Mouse (Mus musculus) MN1 (cell line): ENCODE data around the gene Zcchc4.
A peak's percentile ranks its signal among the peaks of the same experiment; 100 is the strongest.
"Not testable (repeated sequence)": the region's sequence is repeated elsewhere in the genome, so short reads cannot be mapped to it uniquely, and the experiment has no call there.

Experiments used
- DNase-seq: peaks from one replicate; pipeline ENCODE4 v3.0.0-alpha.2; 2016; ENCODE audit warnings: low spot score

Gene Zcchc4

DNA sequence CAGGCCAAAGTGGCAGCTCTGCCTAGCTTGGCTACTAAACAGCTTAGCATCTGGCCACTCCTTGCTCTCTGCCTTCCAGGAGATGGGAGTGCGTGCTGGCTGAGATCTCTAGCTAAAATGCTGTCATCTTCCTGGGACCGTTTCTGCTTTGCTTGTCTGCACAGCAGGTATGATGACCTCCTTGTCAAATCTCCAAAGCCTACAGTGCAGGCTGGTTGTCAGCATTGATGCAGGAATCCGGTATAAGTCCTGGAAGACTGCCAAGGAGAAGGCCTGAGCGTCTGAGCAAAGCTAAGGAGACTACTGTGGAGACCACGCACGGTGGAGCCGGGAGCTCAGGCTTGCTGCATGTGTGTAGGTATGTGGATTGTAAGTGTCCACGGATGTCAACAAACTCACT is at the start of gene Zcchc4:
Zcchc4 (plus strand) TSS at position 173 of the 400 bp plus-strand sequence.
- DNase-seq, result peak; percentile 11

DNA sequence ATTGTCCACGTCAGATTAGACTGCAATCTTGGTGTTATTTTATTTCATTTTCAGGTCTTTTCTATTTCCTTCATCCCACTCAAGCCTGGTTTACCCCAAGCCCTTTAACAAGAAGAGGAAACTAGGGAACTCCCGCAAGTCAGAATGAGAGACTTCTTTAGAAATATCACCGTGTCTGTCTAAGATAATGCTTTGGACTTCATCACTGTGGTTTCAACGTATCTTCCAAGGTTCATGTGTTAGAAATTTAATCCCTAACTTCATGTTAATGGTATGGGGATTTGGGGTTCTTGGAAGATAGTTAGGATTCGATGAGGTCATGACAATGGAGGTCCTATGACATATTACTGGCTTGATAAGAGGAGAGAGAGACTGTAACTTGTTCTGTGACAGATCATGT is 47.5 kb upstream of the Zcchc4 start:
- DNase-seq, result no peak

- no peak for DNase-seq
Measured at GRCm38 (mm10) chr5:52732811-52733210, 42.4 kb upstream of the Zcchc4 start.

GRCm38 (mm10) chr5:52736046-52736445 is 39.2 kb upstream of the Zcchc4 start:
- DNase-seq, result no peak

DNA sequence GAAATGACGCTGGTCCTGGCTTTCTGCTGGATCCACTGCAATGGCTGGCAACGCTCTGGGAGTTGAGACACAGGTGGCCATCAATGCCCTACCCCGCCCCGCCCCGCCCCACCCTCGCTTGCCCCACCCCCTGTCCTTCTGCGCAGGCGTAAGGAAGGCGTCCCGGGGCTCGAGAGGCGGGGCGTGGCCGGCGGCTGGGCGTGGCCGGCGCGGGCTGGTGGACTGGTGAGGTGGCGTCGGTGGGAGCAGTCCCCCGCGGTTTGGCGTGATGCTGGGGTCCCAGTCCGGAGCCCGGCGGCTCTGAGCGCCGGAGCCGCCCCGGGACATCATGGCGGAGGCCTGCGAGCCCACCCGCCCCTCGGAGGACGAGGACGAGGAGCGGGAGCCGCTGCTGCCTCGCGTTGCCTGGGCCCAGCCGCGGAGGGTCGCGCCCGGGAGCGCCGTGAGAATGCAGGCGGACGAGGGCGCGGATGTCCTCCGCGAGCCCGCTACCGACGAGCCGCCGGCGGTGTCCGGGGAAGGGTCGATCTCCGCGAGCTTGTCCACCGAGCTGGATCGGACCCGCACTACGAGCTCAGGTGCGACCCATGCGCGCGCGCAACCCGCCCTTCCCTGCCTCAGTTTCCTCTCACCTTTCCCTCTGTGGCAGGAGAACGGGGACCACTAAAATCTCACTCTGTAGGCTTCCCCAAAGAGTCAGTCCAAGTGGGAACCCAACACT is 33.7 kb upstream of the Zcchc4 start, which contains the start of gene Pi4k2b:
Pi4k2b (plus strand) TSS at position 184 of the 721 bp plus-strand sequence.
- peak; percentile 82 for DNase-seq

DNA sequence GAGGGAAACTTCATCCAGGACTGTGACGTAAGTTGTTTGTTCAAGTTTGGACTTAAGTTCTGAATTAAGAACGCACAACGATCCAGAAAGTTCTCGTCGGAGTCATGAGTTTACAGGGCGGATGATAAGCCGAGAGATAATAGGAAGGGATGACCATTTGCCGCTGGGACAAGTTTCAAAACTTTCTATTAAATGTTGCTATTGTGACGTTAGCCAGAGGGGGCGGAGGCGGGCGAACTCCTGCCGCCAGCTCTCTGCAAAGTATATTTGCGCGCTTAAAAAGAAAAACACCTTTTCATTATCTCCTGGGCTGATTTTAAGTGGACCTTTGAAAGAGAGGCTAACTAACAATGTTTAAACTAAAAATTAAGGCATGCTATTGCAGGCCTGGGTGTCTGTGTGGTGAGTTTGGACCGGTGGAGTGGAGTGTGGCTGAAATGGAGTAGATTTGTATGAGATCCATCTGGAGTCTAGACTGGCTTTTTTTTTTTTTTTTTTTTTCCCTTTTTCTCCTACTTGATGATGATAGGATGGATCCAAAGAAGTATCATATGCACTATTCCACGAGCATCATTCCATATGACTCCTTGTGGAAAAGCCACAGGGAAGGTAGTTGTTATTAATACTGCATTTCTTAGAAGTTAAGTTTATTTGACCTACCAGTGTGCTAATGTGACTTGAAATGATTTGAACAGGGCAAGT is 32.9 kb upstream of the Zcchc4 start:
- peak; percentile 43 for DNase-seq

DNA sequence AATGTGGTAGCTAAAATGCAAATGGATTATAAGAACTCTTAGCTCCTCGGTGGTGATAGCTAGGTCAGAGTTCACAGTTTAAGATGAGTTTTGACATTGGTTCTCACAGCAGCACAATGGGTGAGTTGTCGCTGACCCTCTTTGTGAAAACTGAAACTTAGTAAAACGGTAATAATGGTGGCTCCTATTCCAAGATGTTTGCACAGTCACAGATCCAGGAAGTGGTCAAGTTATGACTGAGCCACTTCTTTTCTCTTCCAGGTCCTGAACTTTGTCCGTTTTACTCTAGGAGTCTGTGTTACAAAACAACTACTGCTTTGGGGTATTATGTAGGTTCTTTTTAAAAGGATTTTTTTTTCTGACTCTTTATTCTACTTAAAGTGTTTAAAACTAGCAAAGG is 32.0 kb upstream of the Zcchc4 start:
- DNase-seq, result no peak

GRCm38 (mm10) chr5:52746920-52747319 is 28.3 kb upstream of the Zcchc4 start:
- no peak for DNase-seq

DNA sequence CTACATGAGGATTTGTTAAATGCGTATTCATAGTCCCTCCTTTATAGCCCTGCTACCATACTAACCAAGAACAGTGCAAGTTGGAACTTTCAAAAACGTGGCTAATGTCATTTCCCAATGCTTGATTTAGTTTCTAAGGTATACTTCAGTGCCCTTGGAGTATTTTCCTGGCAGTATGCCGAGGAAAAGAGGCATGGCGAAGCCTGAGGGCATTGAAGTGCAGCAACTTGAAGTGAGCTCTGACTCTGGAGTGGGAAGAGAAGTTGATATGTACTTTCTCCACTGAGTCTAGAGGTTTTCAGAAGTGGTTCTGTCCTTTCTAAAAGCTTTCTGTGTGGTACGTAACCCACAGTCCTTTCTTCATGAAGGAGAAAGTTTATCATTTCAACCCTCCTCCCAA is 26.5 kb upstream of the Zcchc4 start:
- no peak for DNase-seq

DNA sequence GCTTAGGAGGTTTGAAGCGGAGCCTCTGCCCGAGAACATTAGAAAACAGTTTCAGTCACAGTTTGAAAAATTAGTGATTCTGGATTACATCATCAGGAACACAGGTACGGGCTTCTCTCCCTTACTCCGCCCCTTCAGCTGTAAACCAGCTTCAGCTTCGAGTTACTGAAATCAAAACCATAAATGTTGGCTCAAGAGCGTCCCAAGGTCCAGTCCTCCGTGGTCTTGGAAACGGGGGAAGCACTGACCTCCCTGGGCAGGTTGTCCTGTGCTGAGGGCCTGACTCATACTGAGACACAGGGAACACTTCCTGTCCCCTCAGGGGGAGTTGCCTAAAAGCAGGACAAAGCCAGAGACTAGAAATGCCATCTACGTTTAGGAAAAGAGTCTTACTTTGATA is 22.1 kb upstream of the Zcchc4 start:
- no peak for DNase-seq

DNA sequence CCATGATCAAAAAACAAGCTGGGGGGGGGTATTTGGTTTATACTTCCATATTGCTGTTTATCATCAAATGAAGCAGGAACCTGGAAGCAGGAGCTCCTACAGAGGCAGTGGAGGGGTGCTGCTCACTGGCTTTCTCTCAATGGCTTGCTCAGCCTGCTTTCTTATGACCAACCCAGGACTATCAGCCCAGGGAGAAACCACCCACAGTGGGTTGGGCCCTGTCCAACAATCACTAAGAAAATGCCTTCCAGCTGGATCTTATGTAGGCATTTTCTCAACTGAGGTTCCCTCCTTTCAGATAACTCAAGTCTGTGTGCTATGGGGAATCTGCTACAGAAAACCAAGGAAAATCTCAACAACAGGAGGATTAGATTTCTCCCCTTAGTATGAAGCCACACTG is 21.0 kb upstream of the Zcchc4 start:
- no peak for DNase-seq

- no peak for DNase-seq
Measured at GRCm38 (mm10) chr5:52755337-52755736, 19.9 kb upstream of the Zcchc4 start.

GRCm38 (mm10) chr5:52755989-52756388 is 19.2 kb upstream of the Zcchc4 start:
- no peak for DNase-seq

- DNase-seq, result no peak
Measured at GRCm38 (mm10) chr5:52762586-52762985, 12.6 kb upstream of the Zcchc4 start.

DNA sequence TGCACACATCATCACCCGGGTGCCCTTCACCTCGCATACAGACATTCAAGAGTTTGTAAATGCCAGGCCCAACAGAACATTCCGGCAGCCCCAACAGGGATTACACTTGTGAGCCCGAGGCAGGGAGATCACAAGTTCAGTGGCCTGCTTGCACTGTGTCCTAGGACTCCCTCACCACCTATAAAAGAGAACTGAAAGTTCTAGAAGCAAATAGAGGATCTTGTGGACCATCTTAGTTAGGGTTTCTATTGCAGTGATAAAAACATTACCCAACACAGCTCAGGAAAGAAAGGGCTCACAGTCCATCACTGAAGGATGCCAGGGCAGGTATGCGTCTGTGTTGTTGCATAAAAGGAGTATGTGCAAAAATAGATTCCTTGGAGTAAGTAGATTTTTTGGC is 942 bp upstream of the Zcchc4 start:
- no peak for DNase-seq

- DNase-seq, result not testable (repeated sequence)
Measured at GRCm38 (mm10) chr5:52776466-52777354, 1.5 kb downstream of the Zcchc4 start.

GRCm38 (mm10) chr5:52782523-52783250 is 7.5 kb downstream of the Zcchc4 start:
- peak; percentile 85 for DNase-seq

DNA sequence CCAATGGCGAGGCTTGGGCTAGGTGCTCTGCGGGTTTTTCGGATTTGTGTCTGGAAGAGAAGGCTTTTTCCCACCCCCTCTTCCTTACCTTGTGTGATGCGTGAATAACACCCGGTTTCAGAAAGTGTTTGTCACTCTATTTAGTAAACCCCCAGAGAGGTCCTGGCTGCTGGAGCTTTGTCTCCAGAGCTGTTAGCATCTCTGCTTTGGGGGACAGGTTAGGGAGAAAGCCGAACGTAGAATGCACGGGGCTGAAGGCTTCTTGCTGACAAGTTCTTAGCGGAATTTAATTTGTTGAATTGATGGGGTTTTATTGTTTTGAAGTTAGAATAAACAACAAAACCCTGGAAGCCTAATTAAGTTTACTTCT is 8.0 kb downstream of the Zcchc4 start:
- DNase-seq, result no peak

- no peak for DNase-seq
Measured at GRCm38 (mm10) chr5:52783957-52784356, 8.7 kb downstream of the Zcchc4 start.

DNA sequence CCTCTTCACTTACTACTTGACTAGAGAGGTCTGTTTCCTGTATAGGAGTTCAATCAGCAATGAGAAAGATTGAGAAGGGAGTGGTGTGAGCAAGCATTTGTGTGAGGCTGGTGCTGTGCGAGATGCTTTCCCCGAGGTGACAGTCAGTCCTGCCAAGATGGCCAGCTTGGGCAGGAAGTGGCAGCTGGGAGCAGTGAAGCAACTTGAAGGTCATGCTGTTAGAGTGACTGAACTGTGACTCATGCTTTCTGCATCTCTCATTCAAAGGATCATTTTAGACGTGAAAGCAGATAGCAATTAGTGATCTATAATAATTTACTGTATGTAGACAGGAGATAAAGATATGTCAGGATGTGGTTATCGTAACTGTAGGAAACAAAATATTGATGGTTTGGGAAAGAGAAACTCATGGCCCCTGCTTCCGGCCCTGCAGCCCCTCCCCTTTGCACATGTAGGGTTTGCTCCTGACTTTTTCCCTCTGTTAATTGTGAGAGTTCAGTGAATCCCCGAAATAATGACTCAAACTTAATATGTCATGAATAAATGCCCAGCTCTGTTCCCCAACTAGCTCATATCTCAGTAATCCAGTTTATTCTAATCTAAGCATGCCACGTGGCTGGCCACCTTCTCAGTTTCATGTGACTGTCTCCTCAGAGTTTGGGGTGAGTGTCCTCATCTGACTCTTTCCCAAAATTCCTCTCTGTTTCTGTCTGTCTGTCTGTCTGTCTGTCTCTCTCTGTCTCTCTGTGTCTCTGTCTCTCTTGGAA is 11.5 kb downstream of the Zcchc4 start:
- DNase-seq, result peak; percentile 39

DNA sequence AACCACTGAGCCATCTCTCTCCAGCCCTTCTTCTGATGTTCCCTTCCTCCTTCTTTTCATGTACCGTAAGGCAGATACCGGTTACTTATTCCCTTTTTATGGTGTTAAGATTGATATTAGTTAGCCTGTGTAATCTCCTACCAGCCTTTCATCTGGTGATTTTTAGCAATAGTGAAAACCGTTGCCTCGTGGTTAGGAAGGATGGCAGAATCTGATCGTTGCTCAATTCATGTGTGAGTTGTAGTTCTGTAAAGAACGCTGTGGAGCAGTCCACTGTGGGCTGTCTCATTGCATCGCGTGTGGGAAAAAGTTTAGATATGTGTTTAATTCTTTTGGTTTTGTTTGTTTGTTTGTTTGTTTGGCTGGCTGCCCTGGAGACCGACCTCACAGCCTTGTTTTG is 18.0 kb downstream of the Zcchc4 start:
- no peak for DNase-seq
